Mouse (Mus musculus) midbrain, postnatal 0 days (tissue): ENCODE results near the gene Crtap. TPM values are rescaled to one million over a fixed set of nuclear protein-coding genes. Genes with fewer than 3 reads are reported as not detected.

Experiments
- ATAC-seq: fragments of 200-750 bp; cut with Nextera tagmentation; 2 replicates; pipeline ENCODE4 v1.8.0; 2017; ENCODE audit warnings: moderate number of reproducible peaks, mild to moderate bottlenecking, moderate TSS enrichment, moderate library complexity; ENCODE audit not compliant: low FRiP score
- DNase-seq: peaks from one replicate; pipeline ENCODE4 v3.0.0-alpha.2; 2015; ENCODE audit warnings: low spot score
- H3K27ac ChIP-seq: fragments of 300-500 bp; sonication (generic); 2 replicates; pipeline ENCODE4 v1.5.1; 2014; ENCODE audit warnings: low read depth, mild to moderate bottlenecking, low read length, mixed read lengths
- H3K27me3 ChIP-seq: fragments of 300-500 bp; sonication (generic); 2 replicates; pipeline ENCODE4 v1.6.1; 2014; ENCODE audit warnings: low read length, control low read depth, mixed read lengths; ENCODE audit not compliant: insufficient read depth
- H3K36me3 ChIP-seq: fragments of 300-500 bp; sonication (generic); 2 replicates; pipeline ENCODE4 v1.6.1; 2014; ENCODE audit warnings: low read length, control low read depth, mixed read lengths; ENCODE audit not compliant: insufficient read depth
- H3K4me1 ChIP-seq: fragments of 300-500 bp; sonication (generic); 2 replicates; pipeline ENCODE4 v1.6.1; 2014; ENCODE audit warnings: mild to moderate bottlenecking, control low read depth, antibody characterized with exemption, low read length, mixed read lengths; ENCODE audit not compliant: insufficient read depth
- H3K4me2 ChIP-seq: fragments of 300-500 bp; sonication (generic); 2 replicates; pipeline ENCODE4 v1.6.1; 2014; ENCODE audit warnings: low read depth, mild to moderate bottlenecking, low read length, mixed read lengths; ENCODE audit not compliant: poor library complexity, severe bottlenecking
- H3K4me3 ChIP-seq: fragments of 300-500 bp; sonication (generic); 2 replicates; pipeline ENCODE4 v1.5.1; 2014; ENCODE audit warnings: low read depth, mild to moderate bottlenecking, low read length, moderate library complexity
- H3K9ac ChIP-seq: fragments of 300-500 bp; sonication (generic); replicated peaks from 2 replicates; pipeline ENCODE4 v1.6.1; 2014; ENCODE audit warnings: mild to moderate bottlenecking, low read length, moderate library complexity, mixed read lengths; ENCODE audit not compliant: poor library complexity, severe bottlenecking
- H3K9me3 ChIP-seq: fragments of 300-500 bp; sonication (generic); 2 replicates; pipeline ENCODE4 v1.6.1; 2016; ENCODE audit warnings: low read length, control low read depth
- CTCF ChIP-seq: IDR thresholded peaks from 2 replicates; pipeline ENCODE4 v1.5.1; 2016; ENCODE audit warnings: antibody characterized with exemption, mild to moderate bottlenecking
- WGBS: fragments of 180-500 bp; shearing (Covaris S2); extraction: QIAGEN DNeasy Blood & Tissue Kit; methylation state at CpG from one replicate; pipeline ENCODE4 v1.1.7; 2014; 5-methylcytosine and 5-hydroxymethylcytosine counted together
- polyA plus RNA-seq: library from polyadenylated mRNA; unstranded; fragments of >200 nt; fragmentation: Nextera tagmentation; extraction: Ambion mirVana; gene quantifications from 2 replicates; pipeline ENCODE4 v1.2.1, GENCODE M21; 2015
- total RNA-seq: library from RNA; depleted of rRNA; stranded (reverse); fragments of >200 nt; gene quantifications from 2 replicates; pipeline ENCODE4 v1.2.3, GENCODE M21; 2014

The Crtap gene
- total and polyA plus RNA-seq, 2 experiments from 2014 or later, result 21.4 to 26.0 TPM

DNA sequence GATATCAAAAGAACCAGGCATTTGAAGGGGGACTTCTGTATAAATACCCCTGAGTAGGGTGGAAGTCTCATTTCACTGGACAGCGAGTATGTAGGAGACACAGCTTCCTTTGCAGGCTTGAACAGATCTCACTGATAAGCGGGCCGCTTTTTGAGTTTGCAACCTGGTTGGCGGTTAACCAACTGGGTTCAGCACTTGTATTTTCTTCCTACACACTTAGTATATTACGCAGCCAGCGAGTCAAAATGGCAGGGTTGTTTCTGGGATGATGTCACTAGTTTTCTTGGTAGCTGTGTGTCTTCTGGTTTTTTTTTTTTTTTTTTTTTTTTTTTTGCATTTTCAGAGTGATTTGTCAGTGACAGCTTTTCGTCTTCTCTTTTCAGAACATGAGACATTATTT is 31.3 kb upstream of the Crtap start:
- H3K27ac ChIP-seq, result no peak overlapping the region
- DNase-seq, result no peak
- H3K4me3 ChIP-seq, result no peak overlapping the region
- ATAC-seq, result no peak
- WGBS, result 95% methylated on average over 7 of the region's 7 CpGs
- no peak overlapping the region for H3K4me2 ChIP-seq
- no peak for TF ChIP-seq CTCF
- no peaks in the 10 kb centered on the region for H3K9me3 ChIP-seq
- peaks cover 16% of the 10 kb centered on the region for H3K36me3 ChIP-seq
- no peaks in the 10 kb centered on the region for H3K27me3 ChIP-seq
- H3K4me1 ChIP-seq, result no peaks in the 10 kb centered on the region
- no peak overlapping the region for H3K9ac ChIP-seq

DNA sequence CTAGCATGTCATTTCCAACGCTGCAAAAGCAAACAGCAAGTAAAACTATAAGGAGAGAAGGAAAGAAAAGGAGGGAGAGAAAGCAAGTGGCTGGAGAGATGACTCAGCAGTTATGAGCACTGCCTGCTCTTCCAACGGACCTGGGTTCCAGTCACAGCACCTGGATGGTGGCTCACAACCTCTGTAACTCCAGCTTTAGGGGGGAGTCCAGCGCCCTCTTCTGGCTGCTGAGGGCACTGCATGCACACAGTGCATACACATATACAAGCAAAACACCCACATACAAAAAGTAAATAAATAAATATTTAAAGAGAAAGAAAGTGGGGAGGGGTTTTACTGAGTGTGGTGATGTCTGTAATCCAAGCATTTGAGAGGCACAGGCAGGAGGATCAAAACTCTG is 30.6 kb upstream of the Crtap start:
- peak; percentile 34 for TF ChIP-seq CTCF
- peaks cover 16% of the 10 kb centered on the region for H3K36me3 ChIP-seq
- no peak overlapping the region for H3K4me3 ChIP-seq
- no peak overlapping the region for H3K4me2 ChIP-seq
- no peaks in the 10 kb centered on the region for H3K27me3 ChIP-seq
- no peak for ATAC-seq
- no peak overlapping the region for H3K27ac ChIP-seq
- H3K9me3 ChIP-seq, result no peaks in the 10 kb centered on the region
- DNase-seq, result no peak
- no peak overlapping the region for H3K9ac ChIP-seq
- H3K4me1 ChIP-seq, result no peaks in the 10 kb centered on the region
- WGBS, result 72% methylated on average over 3 of the region's 3 CpGs

DNA sequence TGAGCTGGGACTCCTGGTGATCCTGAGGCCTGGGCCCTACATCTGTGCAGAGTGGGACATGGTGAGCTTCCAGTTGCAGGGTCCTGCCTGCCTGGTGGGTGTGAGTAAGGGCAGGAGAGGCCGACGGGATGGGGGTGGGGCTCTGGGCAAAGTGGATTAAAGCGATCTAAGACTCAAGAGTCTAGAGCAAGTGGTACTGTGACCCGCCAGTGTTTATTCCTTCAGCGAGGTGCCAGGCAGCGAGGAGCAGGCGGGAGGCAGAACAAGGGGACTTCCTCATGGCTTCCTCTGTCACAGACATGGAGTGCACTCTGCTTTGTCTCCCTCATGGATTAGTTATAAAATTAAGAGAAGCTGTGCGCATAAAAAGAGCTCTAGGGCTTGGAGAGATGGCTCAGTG is 30.0 kb upstream of the Crtap start:
- Histone ChIP-seq H3K4me3 (no peak overlapping the region), H3K9ac (no peak overlapping the region), H3K27ac (no peak overlapping the region), H3K4me1 (no peaks in the 10 kb centered on the region), H3K36me3 (peaks cover 11% of the 10 kb centered on the region), H3K27me3 (no peaks in the 10 kb centered on the region), H3K4me2 (no peak overlapping the region), H3K9me3 (no peaks in the 10 kb centered on the region)
- 75% methylated on average over 8 of the region's 8 CpGs for WGBS
- ATAC-seq, result no peak
- DNase-seq, result no peak
- TF ChIP-seq CTCF, result no peak

DNA sequence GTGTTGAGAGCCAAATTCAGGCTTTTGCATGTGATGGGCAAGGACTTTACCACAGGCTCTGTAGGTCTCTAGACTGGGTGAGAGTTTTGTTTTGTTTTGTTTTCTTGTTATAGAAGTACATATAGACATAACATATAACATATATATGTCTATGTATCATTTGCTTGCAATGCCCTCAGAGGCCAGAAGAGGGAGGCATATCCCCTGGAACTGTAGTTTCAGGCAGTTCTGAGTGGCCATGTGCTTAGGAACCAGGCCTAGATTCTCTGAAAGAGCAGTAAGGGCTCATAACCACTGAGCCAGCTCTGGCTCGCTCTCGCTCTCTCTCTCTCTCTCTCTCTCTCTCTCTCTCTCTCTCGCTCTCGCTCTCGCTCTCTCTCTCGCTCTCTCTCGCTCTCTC is 27.7 kb upstream of the Crtap start:
- ATAC-seq (no peak), DNase-seq (peak; percentile 51)
- H3K27ac ChIP-seq, result no peak overlapping the region
- peak; percentile 69 for TF ChIP-seq CTCF
- 0 out of 2 replicates have a peak, but pooled peaks cover 4% of the 10 kb centered on the region for H3K36me3 ChIP-seq
- H3K4me1 ChIP-seq, result no peaks in the 10 kb centered on the region
- H3K4me3 ChIP-seq, result no peak overlapping the region
- 87% methylated on average over 7 of the region's 7 CpGs for WGBS
- H3K27me3 ChIP-seq, result no peaks in the 10 kb centered on the region
- no peak overlapping the region for H3K9ac ChIP-seq
- no peak overlapping the region for H3K4me2 ChIP-seq
- no peaks in the 10 kb centered on the region for H3K9me3 ChIP-seq

DNA sequence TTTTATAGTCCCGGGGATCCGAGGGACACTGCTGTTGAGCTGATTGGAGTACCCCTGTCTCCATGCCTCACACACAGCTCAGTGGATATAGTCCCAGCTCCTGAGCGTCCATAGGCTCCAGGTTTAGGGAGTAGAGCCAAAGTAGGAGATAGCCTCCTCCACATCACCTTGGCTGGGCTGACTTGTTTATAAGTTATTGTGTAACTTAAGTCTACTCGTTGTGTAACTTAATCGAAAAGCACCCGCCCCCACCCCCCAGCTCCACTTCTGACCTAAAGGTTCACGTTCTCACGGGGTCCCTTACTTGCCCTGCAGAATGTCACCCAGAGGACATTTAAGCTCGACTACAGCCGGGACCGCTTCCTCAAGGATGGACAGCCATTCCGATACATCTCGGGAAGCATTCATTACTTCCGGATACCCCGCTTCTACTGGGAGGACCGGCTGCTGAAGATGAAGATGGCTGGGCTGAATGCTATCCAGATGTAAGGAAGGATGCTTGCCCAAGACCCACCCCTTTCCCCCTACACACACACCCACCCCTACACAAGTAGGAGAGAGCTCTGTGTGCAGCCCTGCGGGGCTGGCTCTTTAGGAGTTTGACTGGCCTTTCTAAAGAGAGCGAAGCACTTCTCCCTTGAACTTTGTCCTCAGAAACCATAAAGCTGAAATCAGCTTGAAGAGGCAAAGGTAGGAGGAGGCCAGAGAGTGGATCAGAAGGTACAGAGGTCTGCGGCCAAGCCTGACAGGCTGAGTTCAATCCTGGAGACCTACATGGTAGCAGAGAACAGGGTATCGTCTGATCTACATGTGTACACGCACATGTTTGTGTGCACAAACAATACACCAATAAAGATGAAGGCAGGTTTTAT is 26.4 kb upstream of the Crtap start:
- Histone ChIP-seq H3K27ac (no peak overlapping the region), H3K9ac (no peak overlapping the region), H3K4me3 (no peak overlapping the region), H3K4me1 (no peaks in the 10 kb centered on the region), H3K36me3 (no peaks in the 10 kb centered on the region), H3K27me3 (no peaks in the 10 kb centered on the region), H3K9me3 (no peaks in the 10 kb centered on the region), H3K4me2 (no peak overlapping the region)
- no peak for TF ChIP-seq CTCF
- ATAC-seq, result no peak
- WGBS, result 96% methylated on average over 21 of the region's 21 CpGs
- DNase-seq, result no peak

DNA sequence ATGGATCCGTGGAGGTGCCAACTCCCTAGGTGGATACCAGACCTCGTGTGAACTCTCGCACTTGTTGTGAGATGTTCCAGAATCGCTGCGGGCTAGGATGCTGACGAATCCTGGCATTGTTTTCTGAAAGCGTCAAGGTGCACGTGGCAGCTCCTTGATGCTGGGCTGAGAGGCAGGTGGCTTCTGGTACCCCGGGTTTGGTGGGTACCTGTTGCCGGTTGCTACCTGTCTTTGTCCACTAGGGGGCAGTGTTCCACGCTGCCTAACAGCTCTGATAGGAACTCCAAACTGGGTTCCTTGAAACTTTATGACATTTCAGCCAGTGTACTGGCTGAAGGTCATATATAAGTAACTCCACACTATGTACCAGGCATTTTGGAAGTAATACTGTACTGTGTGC is 25.2 kb upstream of the Crtap start:
- no peak for ATAC-seq
- H3K4me1 ChIP-seq, result no peaks in the 10 kb centered on the region
- H3K36me3 ChIP-seq, result no peaks in the 10 kb centered on the region
- H3K9me3 ChIP-seq, result no peaks in the 10 kb centered on the region
- 24% methylated on average over 11 of the region's 11 CpGs for WGBS
- no peak overlapping the region for H3K4me3 ChIP-seq
- peak; percentile 90 for TF ChIP-seq CTCF
- H3K4me2 ChIP-seq, result no peak overlapping the region
- H3K27ac ChIP-seq, result no peak overlapping the region
- H3K9ac ChIP-seq, result no peak overlapping the region
- H3K27me3 ChIP-seq, result no peaks in the 10 kb centered on the region
- peak; percentile 72 for DNase-seq
